Mouse (Mus musculus) bone marrow macrophage, adult 2 months (primary cell): ENCODE measurements at regions not wholly inside any gene's neighbourhood (a gene's known extent, or its start where the extent isn't known, plus 50 kb on each side); places are given as distances from the start of the nearest gene placed in this dataset.

Experiments
- CTCF ChIP-seq: IDR thresholded peaks from 2 replicates; pipeline ENCODE4 v1.5.1; 2012; ENCODE audit warnings: low read depth, mild to moderate bottlenecking, low read length, moderate library complexity
- POLR2A ChIP-seq: IDR thresholded peaks from 2 replicates; pipeline ENCODE4 v1.6.1; 2012; ENCODE audit warnings: mild to moderate bottlenecking, low read depth, low read length, borderline replicate concordance

GRCm38 (mm10) chr14:104086381-104086780, 242.2 kb upstream of the Ednrb start:
- TF ChIP-seq POLR2A = no peak
- no peak for TF ChIP-seq CTCF
